In genomic region chr5:135072061-135072460, GRCm38 (mm10) we compare ENCODE assay signal across 23 mouse cellular contexts. TPM values are rescaled to one million over a fixed set of nuclear protein-coding genes. Genes with fewer than 3 reads are reported as not detected.
DNase-seq lines count a peak whose midpoint lies in the region; ATAC-seq and TF ChIP-seq lines count a peak whose summit lies in the region.
"Had no signal": no experiment of that assay in that cellular context is flagged by ENCODE, and none has a peak within 500 bp of the region (broad histone marks: within the 10 kb centered on the region; RNA-seq: fewer than 3 reads in every experiment).

No protein-coding gene starts in this region.

- no peak overlapping the region for H3K27ac ChIP-seq in forebrain, embryonic 15.5 days (replicated peaks)
- no peak overlapping the region for H3K27ac ChIP-seq in hindbrain, embryonic 14.5 days
- H3K27ac ChIP-seq: embryonic facial prominence, embryonic 10.5 days; embryonic facial prominence, embryonic 12.5 days; forebrain, embryonic 13.5 days had no signal

- H3K4me2 ChIP-seq in forebrain, embryonic 15.5 days (replicated peaks), result no peak overlapping the region
- no peak overlapping the region for H3K4me2 ChIP-seq in hindbrain, embryonic 14.5 days (replicated peaks)
- H3K4me2 ChIP-seq: embryonic facial prominence, embryonic 12.5 days; forebrain, embryonic 13.5 days had no signal

- no peak for ATAC-seq in forebrain, embryonic 15.5 days (replicated peaks)
- ATAC-seq in hindbrain, embryonic 14.5 days (ENCODE audit: low FRiP score), result no peak
- ATAC-seq: activated CD4-positive, CD25-positive, alpha-beta regulatory T cell, adult 4 months; CD4-positive, CD25-positive, alpha-beta regulatory T cell, adult 4 months; forebrain, embryonic 13.5 days; forebrain, embryonic 16.5 days; Patski had no signal

- DNase-seq in ES-CJ7 (ENCODE audit: low read depth, low spot score), result peak; percentile 73
- peak; percentile 87 for DNase-seq in R1 (ENCODE audit: low read depth, low spot score)
- DNase-seq in urinary bladder, postnatal 25 days (ENCODE audit: low spot score), result no peak
- DNase-seq in hindbrain, embryonic 14.5 days (ENCODE audit: low spot score), result no peak
- DNase-seq: adrenal gland, adult 8-10 months; adrenal gland, postnatal 14 days; adrenal gland, postnatal 36 days; B cell, adult 2 months; cerebellum, adult 11-12 months; cerebellum, adult 2 months; cerebellum, adult 9-10 months; cerebellum, postnatal 10 days; cerebellum, postnatal 25 days had no signal

- 88% methylated on average over 2 of the region's 2 CpGs for WGBS in forebrain, embryonic 15.5 days
- WGBS in hindbrain, embryonic 14.5 days, result 92% methylated on average over 2 of the region's 2 CpGs

- H3K36me3 ChIP-seq in E14TG2a.4 (ENCODE audit: insufficient read depth, low read length), result peaks cover 15% of the 10 kb centered on the region
- peaks cover 28% of the 10 kb centered on the region for H3K36me3 ChIP-seq in forebrain, embryonic 15.5 days
- peaks cover 64% of the 10 kb centered on the region for H3K36me3 ChIP-seq in hindbrain, embryonic 14.5 days (replicated peaks; ENCODE audit: control insufficient read depth, insufficient read depth)

- no peaks in the 10 kb centered on the region for H3K9me3 ChIP-seq in E14TG2a.4 (ENCODE audit: low read length)
- no peaks in the 10 kb centered on the region for H3K9me3 ChIP-seq in forebrain, embryonic 15.5 days
- no peaks in the 10 kb centered on the region for H3K9me3 ChIP-seq in hindbrain, embryonic 14.5 days (ENCODE audit: control insufficient read depth, low read length)
- H3K9me3 ChIP-seq: forebrain, embryonic 13.5 days; G1E had no signal

- peaks cover 64% of the 10 kb centered on the region for H3K4me1 ChIP-seq in E14TG2a.4 (replicated peaks; ENCODE audit: low read depth, low read length)
- peaks cover 23% of the 10 kb centered on the region for H3K4me1 ChIP-seq in forebrain, embryonic 15.5 days
- H3K4me1 ChIP-seq in hindbrain, embryonic 14.5 days (replicated peaks; ENCODE audit: control insufficient read depth, insufficient read depth, low read length), result peaks cover 21% of the 10 kb centered on the region

- TF ChIP-seq CTCF in E14TG2a.4 (conservative IDR thresholded peaks at IDR 0.05; ENCODE audit: low read length), result no peak

- peak overlapping the region; percentile 71 for H3K4me3 ChIP-seq in E14TG2a.4 (replicated peaks; ENCODE audit: low read length)
- no peak overlapping the region for H3K4me3 ChIP-seq in forebrain, embryonic 15.5 days
- no peak overlapping the region for H3K4me3 ChIP-seq in hindbrain, embryonic 14.5 days (replicated peaks; ENCODE audit: low read length)
- H3K4me3 ChIP-seq: embryonic facial prominence, embryonic 10.5 days; embryonic facial prominence, embryonic 12.5 days; forebrain, embryonic 13.5 days had no signal

- no peak overlapping the region for H3K9ac ChIP-seq in forebrain, embryonic 15.5 days (replicated peaks)
- H3K9ac ChIP-seq in hindbrain, embryonic 14.5 days, result no peak overlapping the region
- H3K9ac ChIP-seq: embryonic facial prominence, embryonic 12.5 days; forebrain, embryonic 13.5 days had no signal

- H3K27me3 ChIP-seq in E14TG2a.4 (ENCODE audit: insufficient read depth, low read length), result peaks cover 8% of the 10 kb centered on the region
- no peaks in the 10 kb centered on the region for H3K27me3 ChIP-seq in forebrain, embryonic 15.5 days
- no peaks in the 10 kb centered on the region for H3K27me3 ChIP-seq in hindbrain, embryonic 14.5 days (ENCODE audit: control insufficient read depth, insufficient read depth, low read length)
- H3K27me3 ChIP-seq: embryonic facial prominence, embryonic 12.5 days; forebrain, embryonic 13.5 days; Patski had no signal

RNA-seq across cellular contexts. Expression of gene Vps37d, which starts 6.0 kb away (rescaled TPM):
- polyA plus RNA-seq in forebrain, embryonic 15.5 days (2015; fragmentation: Nextera tagmentation; extraction: Ambion mirVana), result 35.1 and 36.3 TPM in 2 replicates
- polyA plus RNA-seq in hindbrain, embryonic 14.5 days (2014; fragmentation: Nextera tagmentation; extraction: Ambion mirVana), result 32.9 and 37.1 TPM in 2 replicates
- polyA plus RNA-seq: activated CD4-positive, CD25-positive, alpha-beta regulatory T cell, adult 4 months; CD4-positive, CD25-positive, alpha-beta regulatory T cell, adult 4 months had no signal

RNA-seq across cellular contexts. Expression of gene Bud23, which starts 7.3 kb away (rescaled TPM):
- 89.0 and 92.8 TPM in 2 replicates for polyA plus RNA-seq in forebrain, embryonic 15.5 days (2015; fragmentation: Nextera tagmentation; extraction: Ambion mirVana)
- 61.9 and 63.3 TPM in 2 replicates for polyA plus RNA-seq in hindbrain, embryonic 14.5 days (2014; fragmentation: Nextera tagmentation; extraction: Ambion mirVana)

RNA-seq across cellular contexts. Expression of gene Dnajc30, which starts 8.1 kb away (rescaled TPM):
- polyA plus RNA-seq in forebrain, embryonic 15.5 days (2015; fragmentation: Nextera tagmentation; extraction: Ambion mirVana), result 34.6 and 39.8 TPM in 2 replicates
- polyA plus RNA-seq in hindbrain, embryonic 14.5 days (2014; fragmentation: Nextera tagmentation; extraction: Ambion mirVana), result 42.5 and 43.0 TPM in 2 replicates

RNA-seq across cellular contexts. Expression of gene Mlxipl, which starts 17.6 kb away (rescaled TPM):
- 1.1 and 1.4 TPM in 2 replicates for polyA plus RNA-seq in forebrain, embryonic 15.5 days (2015; fragmentation: Nextera tagmentation; extraction: Ambion mirVana)
- polyA plus RNA-seq in hindbrain, embryonic 14.5 days (2014; fragmentation: Nextera tagmentation; extraction: Ambion mirVana), result 0.91 and 1.1 TPM in 2 replicates
- polyA plus RNA-seq: activated CD4-positive, CD25-positive, alpha-beta regulatory T cell, adult 4 months; G1E had no signal

RNA-seq across cellular contexts. Expression of gene Stx1a, which starts 48.8 kb away (rescaled TPM):
- 78.6 and 78.9 TPM in 2 replicates for polyA plus RNA-seq in forebrain, embryonic 15.5 days (2015; fragmentation: Nextera tagmentation; extraction: Ambion mirVana)
- polyA plus RNA-seq in hindbrain, embryonic 14.5 days (2014; fragmentation: Nextera tagmentation; extraction: Ambion mirVana), result 113 and 134 TPM in 2 replicates

Comparison
In these comparisons a context has a peak if more than half of its experiments do, and no peak if none do; other contexts are left out.
1. DNase-seq: peak in ES-CJ7 (single experiment) and R1 (single experiment); none in urinary bladder, postnatal 25 days (single experiment) and hindbrain, embryonic 14.5 days (single experiment).